In genomic region chr13:54415059-54415458, GRCm38 (mm10) we compare ENCODE assay signal across 23 mouse cellular contexts. TPM values are rescaled to one million over a fixed set of nuclear protein-coding genes. Genes with fewer than 3 reads are reported as not detected.
"Had no signal": no experiment of that assay in that cellular context is flagged by ENCODE, and none has a peak within 500 bp of the region (broad histone marks: within the 10 kb centered on the region; RNA-seq: fewer than 3 reads in every experiment).

No protein-coding gene starts in this region.

- H3K36me3 ChIP-seq: heart, embryonic 13.5 days; heart, embryonic 15.5 days; hindbrain, embryonic 13.5 days; limb, embryonic 13.5 days; limb, embryonic 15.5 days; liver, embryonic 12.5 days had no signal

- ATAC-seq: hindbrain, embryonic 16.5 days; inflammation-experienced regulatory T-cells, adult 6 months; liver, embryonic 12.5 days had no signal

- H3K4me1 ChIP-seq: limb, embryonic 13.5 days; limb, embryonic 15.5 days; liver, embryonic 12.5 days had no signal

- H3K9ac ChIP-seq: heart, embryonic 13.5 days; heart, embryonic 15.5 days; hindbrain, embryonic 13.5 days; limb, embryonic 13.5 days; limb, embryonic 15.5 days; liver, embryonic 12.5 days; liver, embryonic 14.5 days had no signal

- H3K27me3 ChIP-seq: heart, embryonic 15.5 days; limb, embryonic 13.5 days; limb, embryonic 15.5 days; liver, embryonic 12.5 days had no signal

- DNase-seq: gastrocnemius, postnatal 14 days; gastrocnemius, postnatal 36 days; heart, adult 18-20 months; heart, postnatal 14 days; heart, postnatal 36 days; kidney, adult 18-20 months; kidney, adult 8-10 months; kidney, postnatal 10 days; kidney, postnatal 25 days; kidney, postnatal 4 days; left cerebral cortex, postnatal 4 days had no signal

- H3K27ac ChIP-seq: heart, embryonic 13.5 days; heart, embryonic 15.5 days; hindbrain, embryonic 13.5 days; layer of hippocampus, adult 2 months; left cerebral cortex, adult 2 months; limb, embryonic 13.5 days; limb, embryonic 15.5 days; liver, embryonic 12.5 days; liver, embryonic 14.5 days had no signal

- H3K4me3 ChIP-seq: heart, embryonic 13.5 days; heart, embryonic 15.5 days; hindbrain, embryonic 13.5 days; layer of hippocampus, adult 2 months; left cerebral cortex, adult 2 months; limb, embryonic 13.5 days; limb, embryonic 15.5 days; liver, embryonic 12.5 days had no signal

- H3K4me2 ChIP-seq: heart, embryonic 11.5 days; heart, embryonic 13.5 days; heart, embryonic 15.5 days; hindbrain, embryonic 13.5 days; limb, embryonic 13.5 days; limb, embryonic 15.5 days; liver, embryonic 12.5 days had no signal

- H3K9me3 ChIP-seq: heart, embryonic 13.5 days; heart, embryonic 15.5 days; hindbrain, embryonic 13.5 days; limb, embryonic 13.5 days; limb, embryonic 15.5 days; liver, embryonic 12.5 days had no signal

RNA-seq across cellular contexts. Expression of gene Cplx2, which starts 43.9 kb away (rescaled TPM):
- polyA plus RNA-seq: inflammation-experienced regulatory T-cells, adult 6 months had no signal
